Mouse (Mus musculus) heart, embryonic 11.5 days (tissue): ENCODE measurements around the gene Hist2h2aa2. TPM values are rescaled to one million over a fixed set of nuclear protein-coding genes. Genes with fewer than 3 reads are reported as not detected.
A peak's percentile ranks its signal among the peaks of the same experiment; 100 is the strongest.

Experiments used
- ATAC-seq: fragments of 200-750 bp; cut with Nextera tagmentation; replicated peaks from 2 replicates; pipeline ENCODE4 v1.8.0; 2017; ENCODE audit warnings: moderate library complexity; ENCODE audit not compliant: insufficient number of reproducible peaks, low FRiP score, low TSS enrichment
- H3K27ac ChIP-seq: fragments of 300-500 bp; sonication (generic); 2 replicates; pipeline ENCODE4 v1.5.1; 2014; ENCODE audit warnings: mild to moderate bottlenecking, low read depth, low read length
- H3K27me3 ChIP-seq: fragments of 300-500 bp; sonication (generic); 2 replicates; pipeline ENCODE4 v1.6.1; 2014; ENCODE audit warnings: mild to moderate bottlenecking, low read length, mixed read lengths; ENCODE audit not compliant: control insufficient read depth, insufficient read depth
- H3K36me3 ChIP-seq: fragments of 300-500 bp; sonication (generic); 2 replicates; pipeline ENCODE4 v1.6.1; 2014; ENCODE audit warnings: mild to moderate bottlenecking, low read length, moderate library complexity, mixed read lengths; ENCODE audit not compliant: control insufficient read depth, insufficient read depth
- H3K4me1 ChIP-seq: fragments of 300-500 bp; sonication (generic); 2 replicates; pipeline ENCODE4 v1.6.1; 2014; ENCODE audit warnings: low read length; ENCODE audit not compliant: control insufficient read depth, insufficient read depth
- H3K4me2 ChIP-seq: fragments of 300-500 bp; sonication (generic); 2 replicates; pipeline ENCODE4 v1.6.1; 2014; ENCODE audit warnings: mild to moderate bottlenecking, moderate library complexity
- H3K4me3 ChIP-seq: fragments of 300-500 bp; sonication (generic); 2 replicates; pipeline ENCODE4 v1.5.1; 2014; ENCODE audit warnings: low read depth, low read length
- H3K9ac ChIP-seq: fragments of 300-500 bp; sonication (generic); 2 replicates; pipeline ENCODE4 v1.6.1; 2014; ENCODE audit warnings: mild to moderate bottlenecking, low read depth, low read length, moderate library complexity
- H3K9me3 ChIP-seq: fragments of 300-500 bp; sonication (generic); replicated peaks from 2 replicates; pipeline ENCODE4 v1.6.1; 2016; ENCODE audit warnings: low read length; ENCODE audit not compliant: control insufficient read depth
- WGBS: fragments of 180-500 bp; shearing (Covaris S2); extraction: QIAGEN DNeasy Blood & Tissue Kit; methylation state at CpG from one replicate; pipeline ENCODE4 v1.1.7; 2014; ENCODE audit not compliant: insufficient replicate concordance; 5-methylcytosine and 5-hydroxymethylcytosine counted together
- polyA plus RNA-seq: library from polyadenylated mRNA; unstranded; fragments of >200 nt; fragmentation: Nextera tagmentation; extraction: Ambion mirVana; gene quantifications from 2 replicates; pipeline ENCODE4 v1.2.1, GENCODE M21; 2014

The Hist2h2aa2 gene
- polyA plus RNA-seq, 1 experiment from 2014 or later, result 27.4 TPM

- 46% methylated on average over 2 of the region's 2 CpGs for WGBS
- no peak for ATAC-seq
- H3K9me3 ChIP-seq, result no peaks in the 10 kb centered on the region
- no peaks in the 10 kb centered on the region for H3K4me1 ChIP-seq
- H3K4me3 ChIP-seq, result no peak overlapping the region
- no peaks in the 10 kb centered on the region for H3K27me3 ChIP-seq
- H3K36me3 ChIP-seq, result no peaks in the 10 kb centered on the region
- H3K9ac ChIP-seq, result no peak overlapping the region
- no peak overlapping the region for H3K4me2 ChIP-seq
- no peak overlapping the region for H3K27ac ChIP-seq
Observed at GRCm38 (mm10) chr3:96231758-96232120, 8.3 kb downstream of the Hist2h2aa2 start.

- H3K4me2 ChIP-seq, result no peak overlapping the region
- no peaks in the 10 kb centered on the region for H3K9me3 ChIP-seq
- 66% methylated on average over 4 of the region's 4 CpGs for WGBS
- no peak overlapping the region for H3K4me3 ChIP-seq
- peaks cover 2% of the 10 kb centered on the region; the same call in 1 of the 2 replicates for H3K4me1 ChIP-seq
- H3K36me3 ChIP-seq, result no peaks in the 10 kb centered on the region
- H3K9ac ChIP-seq, result no peak overlapping the region
- no peak for ATAC-seq
- no peak overlapping the region for H3K27ac ChIP-seq
- H3K27me3 ChIP-seq, result no peaks in the 10 kb centered on the region
Observed at GRCm38 (mm10) chr3:96230910-96231757, 8.9 kb downstream of the Hist2h2aa2 start.

GRCm38 (mm10) chr3:96230404-96230803 is 9.7 kb downstream of the Hist2h2aa2 start:
- ATAC-seq, result no peak
- H3K4me2 ChIP-seq, result no peak overlapping the region
- 75% methylated on average over 2 of the region's 2 CpGs for WGBS
- H3K36me3 ChIP-seq, result no peaks in the 10 kb centered on the region
- H3K27me3 ChIP-seq, result no peaks in the 10 kb centered on the region
- H3K9ac ChIP-seq, result no peak overlapping the region
- H3K9me3 ChIP-seq, result no peaks in the 10 kb centered on the region
- no peak overlapping the region for H3K27ac ChIP-seq
- no peak overlapping the region for H3K4me3 ChIP-seq
- peaks cover 7% of the 10 kb centered on the region for H3K4me1 ChIP-seq

- H3K9ac ChIP-seq, result no peak overlapping the region
- H3K27me3 ChIP-seq, result no peaks in the 10 kb centered on the region
- WGBS, result 58% methylated on average over 2 of the region's 2 CpGs
- H3K36me3 ChIP-seq, result no peaks in the 10 kb centered on the region
- H3K4me3 ChIP-seq, result no peak overlapping the region
- H3K9me3 ChIP-seq, result no peaks in the 10 kb centered on the region
- no peak overlapping the region for H3K4me2 ChIP-seq
- peaks cover 14% of the 10 kb centered on the region for H3K4me1 ChIP-seq
- no peak for ATAC-seq
- no peak overlapping the region for H3K27ac ChIP-seq
Observed at GRCm38 (mm10) chr3:96228828-96229227, 11.2 kb downstream of the Hist2h2aa2 start.

- H3K4me3 ChIP-seq, result no peak overlapping the region
- no peak overlapping the region for H3K27ac ChIP-seq
- ATAC-seq, result peak; percentile 45; the same call in 1 of the 2 replicates
- H3K9me3 ChIP-seq, result no peaks in the 10 kb centered on the region
- H3K4me1 ChIP-seq, result peaks cover 20% of the 10 kb centered on the region
- no peak overlapping the region for H3K9ac ChIP-seq
- H3K36me3 ChIP-seq, result no peaks in the 10 kb centered on the region
- 67% methylated on average over 8 of the region's 8 CpGs for WGBS
- H3K4me2 ChIP-seq, result no peak overlapping the region
- H3K27me3 ChIP-seq, result no peaks in the 10 kb centered on the region
Observed at GRCm38 (mm10) chr3:96226695-96227648, 13.1 kb downstream of the Hist2h2aa2 start.

- no peak for ATAC-seq
- 48% methylated on average over 2 of the region's 2 CpGs for WGBS
- H3K9ac ChIP-seq, result 0 out of 2 replicates have a peak overlapping the region, but pooled peaks have one; percentile 28
- H3K36me3 ChIP-seq, result no peaks in the 10 kb centered on the region
- H3K4me2 ChIP-seq, result no peak overlapping the region; the same call in 1 of the 2 replicates
- no peaks in the 10 kb centered on the region for H3K9me3 ChIP-seq
- peaks cover 25% of the 10 kb centered on the region for H3K4me1 ChIP-seq
- peak overlapping the region; percentile 46; the same call in 1 of the 2 replicates for H3K27ac ChIP-seq
- no peak overlapping the region for H3K4me3 ChIP-seq
- H3K27me3 ChIP-seq, result no peaks in the 10 kb centered on the region
Observed at GRCm38 (mm10) chr3:96225421-96225820, 14.7 kb downstream of the Hist2h2aa2 start.

GRCm38 (mm10) chr3:96222774-96223173 is 17.3 kb downstream of the Hist2h2aa2 start:
- Histone ChIP-seq H3K9ac (no peak overlapping the region), H3K27me3 (no peaks in the 10 kb centered on the region), H3K4me3 (no peak overlapping the region), H3K4me1 (peaks cover 31% of the 10 kb centered on the region), H3K27ac (no peak overlapping the region), H3K9me3 (no peaks in the 10 kb centered on the region), H3K36me3 (no peaks in the 10 kb centered on the region), H3K4me2 (peak overlapping the region; percentile 67; the same call in 1 of the 2 replicates)
- 93% methylated on average over 4 of the region's 4 CpGs for WGBS
- no peak for ATAC-seq

- peak overlapping the region; percentile 67 for H3K4me2 ChIP-seq
- H3K27me3 ChIP-seq, result no peaks in the 10 kb centered on the region
- H3K4me1 ChIP-seq, result peaks cover 31% of the 10 kb centered on the region
- no peaks in the 10 kb centered on the region for H3K36me3 ChIP-seq
- H3K9ac ChIP-seq, result peak overlapping the region; percentile 97
- H3K4me3 ChIP-seq, result peak overlapping the region; percentile 66
- no peaks in the 10 kb centered on the region for H3K9me3 ChIP-seq
- peak overlapping the region; percentile 99 for H3K27ac ChIP-seq
- no peak for ATAC-seq
- 35% methylated on average over 9 of the region's 9 CpGs for WGBS
Observed at GRCm38 (mm10) chr3:96221640-96222038, 18.4 kb downstream of the Hist2h2aa2 start.
